Mouse (Mus musculus) gonadal fat pad, adult 2 months (tissue): ENCODE measurements around the gene Psd. TPM values are rescaled to one million over a fixed set of nuclear protein-coding genes. Genes with fewer than 3 reads are reported as not detected.

Experiments used
- DNase-seq: peaks from one replicate; pipeline ENCODE4 v3.0.0-alpha.2; 2012; ENCODE audit warnings: low read depth
- polyA plus RNA-seq: library from polyadenylated mRNA; depleted of rRNA; stranded (reverse); fragments of >200 nt; gene quantifications from 2 replicates; pipeline ENCODE4 v1.2.3, GENCODE M21; 2012; rRNA removed

Psd gene
- polyA plus RNA-seq: 10.3 and 11.1 TPM in 2 replicates

DNA sequence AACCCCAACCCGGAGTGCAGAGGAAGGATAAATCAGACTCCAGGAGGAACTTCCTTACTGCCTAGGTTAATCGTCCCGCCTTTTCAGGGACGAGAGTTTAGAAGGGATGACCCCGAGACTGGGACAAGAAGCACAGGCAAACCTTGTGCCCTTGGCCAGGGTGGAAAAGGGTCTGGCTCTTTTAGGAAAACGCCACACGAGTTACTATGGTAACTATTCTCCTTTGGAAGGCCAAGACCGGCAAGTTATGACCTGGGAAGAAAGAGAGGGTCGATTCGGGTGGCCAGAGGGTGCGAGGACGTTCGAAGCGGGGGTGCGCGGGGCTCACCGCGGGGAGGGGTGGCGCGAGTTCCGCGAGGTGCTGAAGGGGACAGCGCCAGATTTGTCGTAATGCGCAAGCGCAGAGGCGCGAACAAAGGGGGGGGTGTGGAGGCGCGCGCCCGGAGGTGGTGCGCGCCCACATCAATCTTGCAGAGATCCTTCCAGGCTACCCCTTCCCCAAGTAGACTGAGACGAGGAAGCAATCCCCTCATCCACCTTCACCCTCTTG is at the start of gene Psd:
TSS of gene Psd (minus strand) at position 401 of the 550 bp plus-strand sequence.
- DNase-seq: no peak

GRCm38 (mm10) chr19:46375891-46376290 is 48.9 kb upstream of the Psd start:
- no peak for DNase-seq

DNA sequence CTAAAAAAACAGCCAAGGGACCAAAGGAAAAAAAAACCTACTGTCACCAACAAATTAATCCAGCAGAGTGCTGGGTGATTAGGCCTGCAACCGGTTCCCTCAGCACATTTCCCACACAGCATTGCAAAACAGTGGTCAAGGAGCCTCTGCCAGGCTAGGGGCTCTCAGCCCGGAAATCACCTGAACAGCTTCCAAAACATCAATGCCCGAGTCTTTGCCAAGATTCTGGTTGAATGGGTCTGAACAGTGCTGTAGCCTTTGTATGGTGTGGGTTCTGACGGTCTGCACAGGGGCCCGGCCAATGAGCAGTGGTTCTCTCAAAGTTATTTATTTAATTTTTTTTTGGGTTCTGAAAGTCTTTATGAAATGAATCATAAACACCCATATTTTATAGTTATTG is 48.5 kb upstream of the Psd start:
- no peak for DNase-seq

GRCm38 (mm10) chr19:46374477-46375088 is 47.6 kb upstream of the Psd start:
- no peak for DNase-seq

GRCm38 (mm10) chr19:46369204-46369603 is 42.2 kb upstream of the Psd start:
- no peak for DNase-seq

DNA sequence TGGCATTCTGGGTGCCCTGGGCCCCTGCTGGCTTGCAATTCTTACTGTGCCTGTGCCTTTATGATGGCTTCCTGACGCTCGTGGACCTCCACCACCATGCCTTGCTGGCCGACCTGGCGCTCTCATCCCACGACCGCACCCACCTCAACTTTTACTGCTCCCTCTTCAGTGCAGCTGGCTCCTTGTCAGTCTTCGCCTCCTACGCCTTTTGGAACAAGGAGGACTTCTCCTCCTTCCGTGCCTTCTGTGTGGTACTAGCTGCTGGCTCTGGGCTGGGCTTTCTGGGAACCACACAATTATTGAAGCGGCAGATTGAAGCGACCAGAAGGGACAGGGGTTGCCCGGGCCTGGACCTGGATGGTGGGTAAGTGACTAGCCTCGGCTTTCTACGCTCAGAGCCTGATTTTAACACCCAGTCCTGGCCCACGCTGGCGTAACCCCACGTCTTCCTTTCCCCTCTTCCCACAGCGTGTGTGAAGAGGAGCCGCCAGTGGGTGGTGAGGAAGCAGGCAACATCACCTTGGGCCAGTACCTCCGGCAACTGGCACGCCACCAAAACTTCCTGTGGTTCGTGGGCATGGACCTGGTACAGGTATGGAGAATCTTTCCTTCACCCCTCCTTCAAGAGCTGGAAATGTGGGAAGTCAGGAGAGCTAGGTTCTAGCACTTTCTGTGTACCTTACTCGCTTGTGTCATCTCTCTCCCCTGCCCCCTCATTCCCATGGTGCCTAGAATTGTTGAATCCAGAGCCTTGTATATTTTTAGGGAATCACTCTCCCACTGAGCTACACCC is 41.0 kb upstream of the Psd start:
- DNase-seq: no peak

- no peak for DNase-seq
Observed at GRCm38 (mm10) chr19:46363294-46364009, 36.5 kb upstream of the Psd start.

GRCm38 (mm10) chr19:46362104-46362503 is 35.1 kb upstream of the Psd start:
- no peak for DNase-seq

DNA sequence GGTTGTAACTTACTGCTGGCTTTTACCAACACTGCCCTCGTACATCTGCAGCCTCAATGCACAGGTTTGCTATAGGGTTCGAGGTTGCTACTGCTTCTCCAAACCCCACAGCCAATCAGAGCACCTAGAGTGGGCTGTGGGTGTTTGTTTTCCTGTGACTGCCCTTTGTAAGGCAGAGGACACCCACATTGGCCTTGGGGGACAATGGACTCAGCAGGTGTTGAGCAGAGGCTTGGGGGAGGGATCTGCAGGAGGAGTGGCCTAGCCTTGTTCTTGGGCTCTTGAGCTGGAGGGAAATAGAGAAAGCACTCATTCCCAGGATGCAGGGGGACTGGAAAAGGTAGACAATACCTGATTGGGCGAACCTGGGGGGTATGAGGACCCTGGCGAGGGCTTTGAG is 31.4 kb upstream of the Psd start:
- no peak for DNase-seq

DNA sequence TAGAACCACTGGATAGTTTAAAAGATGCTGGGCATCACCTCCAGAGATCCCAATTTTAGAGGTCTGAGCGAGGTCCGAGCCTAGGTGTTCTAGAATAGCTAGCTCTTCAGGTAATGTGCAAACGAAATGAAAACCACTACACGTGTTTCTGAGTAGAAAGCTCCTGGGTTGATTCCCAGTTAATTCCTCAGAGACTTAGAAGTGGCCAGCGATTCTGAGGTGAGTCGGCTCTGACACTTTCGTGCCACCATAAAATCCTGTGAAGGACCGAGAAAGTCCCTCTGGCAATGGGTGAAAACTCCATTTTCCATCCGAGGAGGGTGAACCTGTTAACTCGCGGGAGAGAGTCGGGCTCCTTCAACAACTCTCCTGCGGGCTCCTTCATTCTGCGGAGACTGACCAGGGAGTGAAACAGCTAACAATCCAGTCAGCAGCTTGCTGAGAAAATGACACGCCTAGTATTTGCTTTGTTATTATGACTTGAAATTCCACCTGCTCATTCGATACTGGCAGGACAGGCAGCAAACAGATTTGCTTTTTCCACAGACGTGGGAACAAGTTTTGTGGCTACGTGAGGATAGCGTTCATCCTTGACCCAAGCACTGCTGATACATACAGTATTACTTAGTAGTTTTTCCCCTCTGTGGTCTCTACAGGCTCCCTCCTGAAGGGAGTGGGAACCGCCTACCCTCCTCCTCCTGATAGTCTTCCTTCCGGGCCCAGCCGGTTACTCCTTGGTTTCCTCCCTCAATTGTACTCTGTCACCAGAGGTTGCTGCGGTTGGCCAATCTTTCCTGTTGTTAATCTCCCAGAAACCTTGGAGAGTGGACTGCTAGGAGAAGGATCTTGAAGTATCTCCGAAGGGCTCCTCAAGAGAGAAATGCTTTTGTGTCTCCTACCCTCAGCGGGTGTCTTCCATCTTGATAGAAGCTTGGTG is 30.7 kb upstream of the Psd start:
- DNase-seq: no peak

GRCm38 (mm10) chr19:46356701-46357138 is 29.8 kb upstream of the Psd start:
- no peak for DNase-seq

GRCm38 (mm10) chr19:46350168-46350932 is 23.4 kb upstream of the Psd start, which contains the start of gene 2310034G01Rik:
Gene 2310034G01Rik, minus strand, starts transcription at chr19:46350302.
- DNase-seq: no peak

DNA sequence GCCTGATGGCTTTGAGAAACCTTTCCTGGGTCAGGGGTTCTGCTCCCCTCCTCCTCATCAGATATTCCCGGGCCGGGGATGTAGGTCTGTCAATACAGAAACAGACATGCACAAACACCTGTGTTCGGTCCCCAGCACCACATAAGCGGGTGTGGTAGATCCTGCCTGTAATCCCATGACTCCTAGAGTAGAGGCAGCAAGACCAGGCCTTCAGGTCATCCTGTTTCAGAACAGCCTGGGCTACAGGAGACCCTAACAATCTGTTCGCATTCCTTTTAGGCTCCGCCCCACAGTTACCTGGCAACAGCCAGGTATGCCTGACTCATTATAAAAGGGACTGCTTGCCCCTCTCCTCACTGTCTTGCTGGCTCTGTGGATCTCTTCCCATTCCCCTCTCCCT is 22.6 kb upstream of the Psd start:
- no peak for DNase-seq

GRCm38 (mm10) chr19:46348761-46349458 is 22.0 kb upstream of the Psd start:
- DNase-seq: no peak

GRCm38 (mm10) chr19:46347936-46348668 is 21.1 kb upstream of the Psd start:
- DNase-seq: no peak

- no peak for DNase-seq
Observed at GRCm38 (mm10) chr19:46347146-46347545, 20.2 kb upstream of the Psd start.

GRCm38 (mm10) chr19:46344710-46345419 is 17.9 kb upstream of the Psd start:
- DNase-seq: no peak

GRCm38 (mm10) chr19:46339287-46339971 is 12.5 kb upstream of the Psd start:
- DNase-seq: no peak
